Mouse (Mus musculus) heart, embryonic 16.5 days (tissue): ENCODE results near the gene Unc13a. TPM values are rescaled to one million over a fixed set of nuclear protein-coding genes. Genes with fewer than 3 reads are reported as not detected.

Experiments used
- ATAC-seq: fragments of 200-750 bp; cut with Nextera tagmentation; replicated peaks from 2 replicates; pipeline ENCODE4 v1.8.0; 2017; ENCODE audit warnings: moderate number of reproducible peaks; ENCODE audit not compliant: insufficient read depth, low FRiP score; ENCODE audit errors: extremely low read depth
- H3K27ac ChIP-seq: fragments of 300-500 bp; sonication (generic); 2 replicates; pipeline ENCODE4 v1.5.1; 2014; ENCODE audit warnings: mild to moderate bottlenecking, low read length, control low read depth, moderate library complexity
- H3K27me3 ChIP-seq: fragments of 300-500 bp; sonication (generic); 2 replicates; pipeline ENCODE4 v1.6.1; 2014; ENCODE audit warnings: low read length, mixed read lengths; ENCODE audit not compliant: control insufficient read depth, insufficient read depth
- H3K36me3 ChIP-seq: fragments of 300-500 bp; sonication (generic); 2 replicates; pipeline ENCODE4 v1.6.1; 2014; ENCODE audit not compliant: control insufficient read depth, insufficient read depth
- H3K4me1 ChIP-seq: fragments of 300-500 bp; sonication (generic); 2 replicates; pipeline ENCODE4 v1.6.1; 2014; ENCODE audit warnings: low read length, mixed read lengths; ENCODE audit not compliant: control insufficient read depth, insufficient read depth
- H3K4me2 ChIP-seq: fragments of 300-500 bp; sonication (generic); 2 replicates; pipeline ENCODE4 v1.6.1; 2014; ENCODE audit warnings: low read depth, mild to moderate bottlenecking, control low read depth, low read length
- H3K4me3 ChIP-seq: fragments of 300-500 bp; sonication (generic); 2 replicates; pipeline ENCODE4 v1.5.1; 2014; ENCODE audit warnings: mild to moderate bottlenecking, control low read depth, low read length
- H3K9ac ChIP-seq: fragments of 300-500 bp; sonication (generic); 2 replicates; pipeline ENCODE4 v1.6.1; 2014; ENCODE audit warnings: low read length, control low read depth
- H3K9me3 ChIP-seq: fragments of 300-500 bp; sonication (generic); replicated peaks from 2 replicates; pipeline ENCODE4 v1.6.1; 2016; ENCODE audit warnings: low read length; ENCODE audit not compliant: control insufficient read depth
- WGBS: fragments of 180-500 bp; shearing (Covaris S2); extraction: QIAGEN DNeasy Blood & Tissue Kit; methylation state at CpG from one replicate; pipeline ENCODE4 v1.1.7; 2014; 5-methylcytosine and 5-hydroxymethylcytosine counted together
- microRNA-seq: library from miRNA; unstranded; fragments of <30 nt; microRNA quantifications from one replicate; pipeline ENCODE4, GENCODE M21; 2017
- polyA plus RNA-seq: library from polyadenylated mRNA; unstranded; fragments of >200 nt; fragmentation: Nextera tagmentation; extraction: Ambion mirVana; gene quantifications from 2 replicates; pipeline ENCODE4 v1.2.1, GENCODE M21; 2015

The Unc13a gene
- polyA plus RNA-seq, 1 experiment from 2014 or later: 0.47 TPM

DNA sequence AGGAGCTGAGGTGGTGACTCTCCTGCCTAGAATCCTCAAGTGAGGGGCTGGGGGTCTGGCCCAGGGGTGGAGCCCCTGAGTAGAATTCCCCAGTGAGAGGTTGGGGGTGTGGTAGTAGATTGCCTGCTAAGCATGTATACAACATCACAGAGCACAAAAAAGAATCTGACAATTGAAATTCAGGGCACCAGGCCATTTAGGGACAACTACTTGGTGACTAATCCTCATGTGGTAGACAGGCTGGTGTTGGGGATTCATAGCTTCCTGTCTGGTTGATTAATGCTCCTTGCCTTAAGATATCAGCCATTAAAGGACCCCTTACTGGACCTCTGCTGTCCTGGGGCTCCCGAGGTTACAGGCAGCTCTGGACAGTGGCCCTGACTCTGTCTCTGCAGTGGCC, 92.5 kb downstream of the Unc13a start:
- Histone ChIP-seq H3K9ac (no peak overlapping the region), H3K27ac (no peak overlapping the region), H3K9me3 (no peaks in the 10 kb centered on the region), H3K4me1 (0 out of 2 replicates have a peak, but pooled peaks cover 2% of the 10 kb centered on the region), H3K27me3 (no peaks in the 10 kb centered on the region), H3K4me3 (no peak overlapping the region), H3K4me2 (no peak overlapping the region), H3K36me3 (peaks cover 6% of the 10 kb centered on the region)
- 71% methylated on average over 1 of the region's 1 CpGs for WGBS
- ATAC-seq: no peak

DNA sequence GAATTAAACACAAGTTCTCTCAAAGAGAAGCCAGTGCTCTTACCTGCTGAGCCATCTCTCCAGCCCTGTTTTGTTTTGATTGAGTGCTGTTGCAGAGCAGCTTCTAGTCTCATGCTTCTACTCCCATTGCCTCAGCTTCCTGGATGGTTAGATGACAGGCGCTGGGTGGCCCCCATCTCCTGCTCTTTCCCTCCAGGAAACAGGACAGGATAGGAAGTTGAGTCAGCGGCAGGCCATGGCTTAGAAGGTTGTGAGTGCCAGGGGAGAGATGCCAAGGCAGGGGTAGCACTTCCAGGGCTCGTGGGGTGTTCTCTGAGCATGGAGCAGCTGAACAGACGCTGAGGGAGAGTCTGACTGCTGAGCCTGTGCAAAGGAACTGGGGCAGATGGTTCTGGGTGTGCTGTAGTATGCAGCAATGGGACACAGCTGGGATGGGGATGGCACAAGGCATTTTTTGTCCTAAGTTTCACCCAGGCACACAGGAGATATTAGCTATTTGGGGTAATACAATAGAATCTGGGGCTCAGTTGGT, 93.6 kb downstream of the Unc13a start:
- no peak overlapping the region for H3K27ac ChIP-seq
- no peak for ATAC-seq
- WGBS: 48% methylated on average over 4 of the region's 4 CpGs

DNA sequence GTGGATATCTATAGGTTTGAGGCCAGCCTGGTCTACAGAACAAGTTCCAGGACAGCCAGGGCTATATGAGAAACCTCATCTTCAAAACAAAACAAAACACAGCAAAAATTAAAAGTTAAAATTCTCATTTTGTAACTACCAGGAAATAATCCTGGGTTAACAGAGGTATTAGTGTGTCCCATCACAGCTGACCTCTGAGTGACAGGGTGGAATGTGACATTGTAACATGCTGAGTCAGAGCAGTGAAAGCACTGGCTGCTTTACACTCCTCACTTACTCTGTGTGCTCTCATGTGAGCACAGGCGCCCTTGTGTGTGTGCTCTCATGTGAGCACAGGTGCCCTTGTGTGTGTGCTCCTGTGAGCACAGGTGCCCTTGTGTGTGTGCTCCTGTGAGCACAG, 96.5 kb downstream of the Unc13a start:
- no peaks in the 10 kb centered on the region for H3K27me3 ChIP-seq
- H3K9ac ChIP-seq: no peak overlapping the region
- no peak for ATAC-seq
- H3K4me1 ChIP-seq: peaks cover 24% of the 10 kb centered on the region
- no peak overlapping the region for H3K4me3 ChIP-seq
- H3K27ac ChIP-seq: no peak overlapping the region
- 35% methylated on average over 1 of the region's 1 CpGs for WGBS
- H3K9me3 ChIP-seq: no peaks in the 10 kb centered on the region
- no peaks in the 10 kb centered on the region for H3K36me3 ChIP-seq
- no peak overlapping the region for H3K4me2 ChIP-seq

More for the DNA sequence above, 93.6 kb downstream of the Unc13a start:
- Histone ChIP-seq H3K4me2 (no peak overlapping the region), H3K4me3 (no peak overlapping the region), H3K36me3 (peaks cover 6% of the 10 kb centered on the region), H3K4me1 (peaks cover 7% of the 10 kb centered on the region; the same call in 1 of the 2 replicates), H3K27me3 (no peaks in the 10 kb centered on the region), H3K9me3 (no peaks in the 10 kb centered on the region), H3K9ac (no peak overlapping the region)

DNA sequence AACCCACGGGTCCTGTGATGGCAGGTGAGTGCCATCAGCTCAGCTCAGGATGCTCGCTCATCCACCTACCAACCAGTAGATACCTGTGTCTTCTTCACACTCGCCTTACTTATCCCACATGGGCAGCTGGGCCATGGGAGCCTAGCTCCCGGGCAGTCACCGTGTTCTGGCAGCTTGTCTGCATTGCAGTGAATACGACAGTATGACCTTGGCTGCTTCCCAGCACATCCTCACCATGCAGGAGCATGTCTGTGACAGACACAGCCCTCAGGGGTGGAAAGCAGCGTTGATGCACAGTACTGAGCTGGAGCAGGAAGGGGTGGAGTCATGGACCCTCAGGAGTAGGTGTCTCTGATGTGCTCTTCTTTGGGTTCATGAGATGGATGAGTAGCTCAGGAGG, 97.1 kb downstream of the Unc13a start:
- Histone ChIP-seq H3K27ac (no peak overlapping the region), H3K9me3 (no peaks in the 10 kb centered on the region), H3K27me3 (no peaks in the 10 kb centered on the region), H3K36me3 (no peaks in the 10 kb centered on the region), H3K9ac (no peak overlapping the region), H3K4me1 (peaks cover 25% of the 10 kb centered on the region), H3K4me3 (no peak overlapping the region), H3K4me2 (no peak overlapping the region)
- no peak for ATAC-seq
- WGBS: 57% methylated on average over 7 of the region's 7 CpGs

Small RNA genes lying within 50 kb of the gene (microRNA-seq; reads per million reads assigned to microRNA genes)
- not detected for gene Mir6769b

Other genes starting within 250 kb of the Unc13a start
- 41.7 and 48.7 TPM in 2 replicates for gene Abhd8, start 208.1 kb downstream of the Unc13a start, polyA plus RNA-seq
- 175 and 192 TPM in 2 replicates for gene Mrpl34, start 206.8 kb downstream of the Unc13a start, polyA plus RNA-seq
- gene Dda1, start 202.6 kb downstream of the Unc13a start, polyA plus RNA-seq: 78.2 and 83.7 TPM in 2 replicates
- gene Ano8, start 185.8 kb downstream of the Unc13a start, polyA plus RNA-seq: 0.37 and 0.76 TPM in 2 replicates
- gene Gtpbp3, start 183.7 kb downstream of the Unc13a start, polyA plus RNA-seq: 12.3 and 12.5 TPM in 2 replicates
- gene Plvap, start 160.0 kb downstream of the Unc13a start, polyA plus RNA-seq: 86.4 and 106 TPM in 2 replicates
- 0.29 and 0.54 TPM in 2 replicates for gene Ccdc194, start 146.0 kb downstream of the Unc13a start, polyA plus RNA-seq
- 36.6 and 46.5 TPM in 2 replicates for gene Bst2, start 134.3 kb downstream of the Unc13a start, polyA plus RNA-seq
- 60.3 and 65.8 TPM in 2 replicates for gene Mvb12a, start 128.8 kb downstream of the Unc13a start, polyA plus RNA-seq
- gene Tmem221, start 112.9 kb downstream of the Unc13a start, polyA plus RNA-seq: 0.99 and 1.4 TPM in 2 replicates
- gene Nxnl1, start 105.2 kb downstream of the Unc13a start, polyA plus RNA-seq: 0.06 and 0.18 TPM in 2 replicates
- 25.1 and 26.2 TPM in 2 replicates for gene Slc27a1, start 102.9 kb downstream of the Unc13a start, polyA plus RNA-seq
- 188 and 205 TPM in 2 replicates for gene Pgls, start 79.6 kb downstream of the Unc13a start, polyA plus RNA-seq
- gene Fam129c, start 74.1 kb downstream of the Unc13a start, polyA plus RNA-seq: 3.9 and 4.4 TPM in 2 replicates
- gene Colgalt1, start 60.8 kb downstream of the Unc13a start, polyA plus RNA-seq: 54.4 and 56.0 TPM in 2 replicates
- 9.9 and 11.3 TPM in 2 replicates for gene Jak3, start 4.5 kb upstream of the Unc13a start, polyA plus RNA-seq
- gene Insl3, start 17.5 kb upstream of the Unc13a start, polyA plus RNA-seq: 2.1 and 3.4 TPM in 2 replicates
- gene B3gnt3, start 30.0 kb upstream of the Unc13a start, polyA plus RNA-seq: 4.0 and 4.3 TPM in 2 replicates
- gene Fcho1, start 54.0 kb upstream of the Unc13a start, polyA plus RNA-seq: 7.6 and 20.4 TPM in 2 replicates
- gene Zfp709, start 210.3 kb upstream of the Unc13a start, polyA plus RNA-seq: 4.5 and 6.1 TPM in 2 replicates
- 2.8 and 2.9 TPM in 2 replicates for gene Zfp882, start 236.9 kb upstream of the Unc13a start, polyA plus RNA-seq
- 26.4 and 26.9 TPM in 2 replicates for gene Zfp617, start 236.9 kb upstream of the Unc13a start, polyA plus RNA-seq